Mouse (Mus musculus): ENCODE measurements around the gene Pygm.
A peak's percentile ranks its signal among the peaks of the same experiment; 100 is the strongest.

Pygm gene

DNA sequence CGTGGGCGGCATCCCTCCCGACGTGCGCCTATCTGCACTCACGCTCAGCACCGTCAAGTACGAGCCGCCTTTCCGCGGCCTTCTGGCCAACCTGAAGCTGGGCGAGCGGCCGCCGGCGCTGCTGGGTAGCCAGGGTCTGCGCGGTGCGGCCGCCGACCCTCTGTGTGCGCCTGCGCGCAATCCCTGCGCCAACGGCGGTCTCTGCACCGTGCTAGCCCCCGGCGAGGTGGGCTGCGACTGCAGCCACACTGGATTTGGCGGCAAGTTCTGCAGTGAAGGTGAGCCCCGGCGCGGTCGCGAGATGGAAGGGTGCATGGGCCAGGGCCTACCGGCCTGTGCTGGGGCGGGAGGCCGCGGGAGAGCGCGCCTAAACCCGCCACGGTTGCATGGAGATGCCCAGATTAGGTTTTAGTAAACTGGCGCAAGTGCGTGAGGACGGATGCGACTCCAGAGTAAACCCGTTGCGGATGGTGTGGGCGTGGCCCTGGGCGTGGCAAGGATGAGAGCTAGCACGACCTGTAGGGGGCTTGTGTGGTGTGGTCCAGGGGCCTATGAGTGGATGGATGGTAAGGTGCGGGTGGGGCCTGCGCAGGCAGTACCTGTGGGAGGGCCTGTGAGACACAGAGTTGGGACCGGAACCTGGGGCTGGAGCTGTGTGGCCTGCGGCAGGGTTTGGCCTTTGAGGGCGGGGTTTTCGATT is 44.5 kb downstream of the Pygm start:
- no peak for DNase-seq (ENCODE audit: low spot score in 2 of 2)

DNA sequence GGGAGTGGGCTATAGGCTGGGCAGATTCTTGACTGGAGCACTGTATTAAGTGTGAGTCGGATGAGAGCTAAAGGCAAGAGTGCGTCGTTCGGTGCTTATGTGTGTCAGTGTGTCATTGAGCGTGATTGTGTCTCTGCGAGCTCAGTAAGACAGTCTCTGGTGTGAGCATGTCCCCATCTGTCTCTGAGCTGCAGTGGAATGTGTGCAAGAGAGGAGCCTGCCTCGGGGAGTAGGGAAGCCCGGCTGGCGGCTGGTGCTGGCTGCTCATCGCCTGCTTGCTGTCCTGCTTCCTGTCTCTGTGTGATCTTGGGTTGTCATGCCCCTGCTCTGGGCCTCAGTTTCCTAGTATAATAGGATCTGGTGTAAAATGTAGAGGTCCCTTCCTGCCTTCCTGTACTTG is 58.8 kb downstream of the Pygm start:
- DNase-seq (ENCODE audit: low spot score in 2 of 2), result no peak

DNA sequence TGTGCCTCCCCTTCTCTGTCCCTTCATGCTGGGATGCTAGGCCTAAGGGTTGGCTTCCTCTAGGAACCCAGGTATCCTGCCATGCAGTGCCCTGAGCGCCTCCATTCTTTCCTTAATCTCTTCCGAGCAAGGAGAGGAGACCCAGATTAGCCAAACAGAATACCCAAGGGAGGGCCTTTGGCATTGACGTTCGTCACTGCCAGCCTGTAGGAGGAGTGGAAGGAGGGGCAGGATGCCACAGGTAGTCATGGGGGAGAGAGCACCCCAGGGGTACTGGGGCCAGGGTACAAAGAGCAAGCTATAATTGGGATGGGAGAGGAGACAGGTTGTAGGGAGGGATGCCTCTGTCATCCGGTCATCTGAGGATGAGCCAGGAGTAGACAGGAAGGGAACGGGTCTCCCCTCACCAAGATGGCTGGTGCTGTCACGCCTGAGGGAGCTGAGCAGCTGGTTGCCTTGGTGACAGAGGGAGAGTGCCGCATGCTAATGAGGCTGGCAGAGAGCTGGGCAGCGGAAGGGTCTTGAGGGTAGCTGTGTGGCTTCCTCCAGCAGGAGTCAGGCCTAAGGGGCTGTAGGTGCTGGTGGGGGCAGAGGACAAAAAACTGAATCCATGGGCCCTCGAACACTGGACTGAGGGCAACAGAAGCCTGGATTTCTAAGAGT is 61.7 kb downstream of the Pygm start:
- DNase-seq (ENCODE audit: low spot score in 2 of 2), result peak in 1 of 2 experiments; percentile 45

DNA sequence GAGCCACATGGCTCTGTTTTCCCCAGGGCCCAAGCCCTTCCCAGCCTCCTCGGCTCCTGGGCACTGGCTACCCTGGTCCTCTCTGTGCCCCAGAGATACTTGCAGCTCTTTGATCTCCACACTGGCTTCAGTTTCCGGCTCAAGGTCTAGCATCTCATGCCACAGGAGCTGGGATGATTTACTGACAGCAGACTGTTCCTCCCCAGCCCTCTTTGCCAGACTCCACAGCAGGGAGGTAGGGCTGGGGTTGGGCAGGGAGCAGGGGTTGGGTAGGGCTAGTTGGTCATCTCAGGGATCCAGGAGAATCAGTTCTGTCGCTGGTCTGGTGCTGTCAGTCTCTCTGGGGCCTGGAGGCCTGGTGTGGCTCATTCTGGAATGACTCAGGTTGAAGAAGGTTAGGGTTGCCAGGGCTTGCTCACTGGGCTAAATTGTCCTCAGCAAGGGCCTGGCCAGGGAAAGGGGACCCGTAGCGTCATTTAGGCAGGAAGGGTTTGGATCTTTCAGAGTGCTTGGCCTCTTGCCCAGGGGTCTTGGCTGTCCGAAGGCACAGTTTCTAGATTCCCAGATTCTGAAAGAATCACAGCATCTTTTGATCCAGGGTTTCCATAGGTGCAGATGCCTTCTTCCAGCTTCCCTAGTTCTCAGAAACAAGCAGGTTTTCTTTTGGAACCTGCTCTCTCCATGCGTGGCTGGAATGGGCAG is 62.7 kb downstream of the Pygm start:
- DNase-seq (ENCODE audit: low spot score in 2 of 2), result no peak
